Mouse (Mus musculus): ENCODE data around the gene Gm42878.

DNA sequence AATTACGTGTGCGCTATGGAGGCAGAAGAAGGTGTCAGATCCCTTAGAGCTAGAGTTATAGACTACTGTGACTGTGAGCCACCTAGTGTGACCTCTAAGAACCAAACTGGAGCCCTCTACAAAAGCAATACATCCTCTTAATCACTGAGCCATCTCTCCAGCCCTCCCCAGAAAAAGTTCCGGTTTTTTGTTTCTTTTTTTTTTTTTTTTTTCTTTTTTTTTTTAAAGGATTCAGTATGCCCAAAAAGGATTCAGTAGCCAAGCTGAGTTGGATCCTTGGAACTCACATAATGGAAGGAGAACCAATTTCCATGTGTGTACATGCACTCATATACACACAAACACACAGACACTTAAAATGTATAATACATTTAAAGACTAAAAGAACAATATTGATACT lies 1.9 kb downstream of the Gm42878 start:
- no peak for TF ChIP-seq CTCF (IDR thresholded peaks at IDR 0.05; ENCODE audit: borderline replicate concordance, insufficient read depth, low read depth, low read length)
- no peak for TF ChIP-seq POLR2A (IDR thresholded peaks at IDR 0.05; ENCODE audit: borderline replicate concordance, insufficient read depth, low read length)
